Mouse (Mus musculus) CD4-positive, CD25-positive, alpha-beta regulatory T cell (primary cell): ENCODE data around the gene Olfr452. TPM values are rescaled to one million over a fixed set of nuclear protein-coding genes. Genes with fewer than 3 reads are reported as not detected.

Experiments used
- polyA plus RNA-seq: library from polyadenylated mRNA; unstranded; fragments of 100-300 nt; shearing (Covaris generic); gene quantifications from one replicate; pipeline ENCODE4 v1.2.1, GENCODE M21; 2017

The Olfr452 gene
- not detected for polyA plus RNA-seq

GRCm38 (mm10) chr6:42784793-42785192, at the start of gene Olfr452:
Gene Olfr452 (plus strand): TSS chr6:42785093.

DNA sequence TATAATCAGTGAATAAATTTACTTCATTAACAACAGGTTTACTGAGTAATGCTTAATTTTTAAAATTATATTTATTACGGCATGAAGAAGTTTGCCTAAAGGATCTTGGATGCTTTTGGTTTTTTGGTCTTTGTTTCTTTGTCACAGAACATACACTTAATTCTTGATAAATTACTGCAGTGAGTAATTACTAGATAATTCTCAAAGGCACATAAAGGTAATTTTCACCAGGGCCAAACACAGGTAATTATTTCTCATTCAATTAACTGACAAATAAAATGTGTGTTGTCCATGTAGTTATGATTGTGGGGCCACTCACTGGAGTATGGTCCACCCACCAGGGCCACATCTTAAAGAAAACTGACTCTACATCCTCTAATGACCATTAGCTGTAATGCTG, 45.8 kb upstream of the Olfr452 start, which contains the start of gene Olfr453:
Gene Olfr453, plus strand, starts transcription at position 301 of the 400 bp plus-strand sequence.

DNA sequence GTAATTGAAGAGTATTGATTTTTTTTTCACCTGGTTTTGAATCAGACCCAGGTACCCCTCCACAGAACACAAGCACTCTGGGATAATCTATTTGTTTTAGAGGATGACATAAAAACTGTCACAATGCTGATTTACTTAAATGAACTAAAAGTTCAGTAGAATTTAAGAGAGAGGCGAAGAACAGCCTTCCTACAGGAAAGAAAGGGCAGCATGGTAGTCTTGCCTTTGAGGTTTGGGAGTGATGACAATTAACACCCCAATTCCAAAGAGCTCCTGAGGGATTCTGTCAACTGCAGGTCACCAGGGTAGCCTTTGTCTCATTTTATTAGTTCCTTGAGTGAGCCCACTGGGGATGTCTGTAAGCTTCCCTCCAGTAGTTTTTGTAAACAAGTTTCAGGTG, 28.8 kb upstream of the Olfr452 start, which contains the start of gene Olfr38:
Gene Olfr38, plus strand, starts transcription at position 301 of the 400 bp plus-strand sequence.

GRCm38 (mm10) chr6:42811639-42812038, 26.7 kb downstream of the Olfr452 start, which contains the start of gene Olfr450:
Gene Olfr450 (plus strand): TSS chr6:42811939.

DNA sequence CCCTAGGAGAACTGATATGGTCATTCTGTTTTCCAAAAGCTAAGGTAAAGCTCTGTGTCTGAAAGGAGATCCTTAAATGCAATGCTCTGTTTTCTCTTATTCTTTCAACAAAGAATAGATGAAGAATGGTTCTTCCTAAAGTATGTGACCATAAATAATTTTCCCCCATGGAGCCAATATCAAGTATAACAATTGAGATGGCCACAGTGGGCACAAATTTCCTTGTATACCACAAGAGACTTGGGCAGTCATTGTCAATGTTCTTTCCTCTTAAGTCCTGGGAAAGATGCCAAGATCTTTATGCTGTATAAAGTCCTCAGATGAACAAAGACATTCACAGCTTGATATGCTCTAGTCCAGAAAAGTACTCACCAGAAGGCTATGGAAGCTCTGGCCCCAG, 49.2 kb downstream of the Olfr452 start, which contains the start of gene Olfr449:
Gene Olfr449, plus strand, starts transcription at position 301 of the 400 bp plus-strand sequence.

Other genes with a start within 250 kb of the Olfr452 start
- not detected for gene Olfr455, start 237.5 kb upstream of the Olfr452 start, polyA plus RNA-seq
- gene Tcaf3, start 187.4 kb upstream of the Olfr452 start, polyA plus RNA-seq: not detected
- gene Tcaf2, start 139.8 kb upstream of the Olfr452 start, polyA plus RNA-seq: 0.05 TPM
- 0.19 TPM for gene Tcaf1, start 75.0 kb upstream of the Olfr452 start, polyA plus RNA-seq
- gene Olfr453, start 45.7 kb upstream of the Olfr452 start, polyA plus RNA-seq: not detected
- 0.06 TPM for gene Olfr38, start 28.7 kb upstream of the Olfr452 start, polyA plus RNA-seq
- gene Olfr450, start 26.8 kb downstream of the Olfr452 start, polyA plus RNA-seq: not detected
- gene Olfr449, start 49.3 kb downstream of the Olfr452 start, polyA plus RNA-seq: not detected
- not detected for gene Olfr448, start 105.3 kb downstream of the Olfr452 start, polyA plus RNA-seq
- not detected for gene Olfr447, start 123.8 kb downstream of the Olfr452 start, polyA plus RNA-seq
- not detected for gene Olfr446, start 136.3 kb downstream of the Olfr452 start, polyA plus RNA-seq
- not detected for gene Olfr444, start 164.0 kb downstream of the Olfr452 start, polyA plus RNA-seq